Mouse (Mus musculus): Measurements from ENCODE around the gene Taar7f. TPM values are rescaled to one million over a fixed set of nuclear protein-coding genes. Genes with fewer than 3 reads are reported as not detected.
"Not testable (repeated sequence)": the region's sequence is repeated elsewhere in the genome, so short reads cannot be mapped to it uniquely, and the experiment has no call there.

The Taar7f gene
- not detected in 2 replicates for total RNA-seq (2021)
- long read RNA-seq, experiment 1, result 0 reads
- long read RNA-seq, experiment 2, result 0 reads

- no peak for DNase-seq
These were observed at the start of gene Taar7f for GRCm38 (mm10) chr10:24049210-24049609. Taar7f (plus strand) TSS chr10:24049510.

- DNase-seq, result no peak
These were observed 49.7 kb upstream of the Taar7f start, which contains the start of gene Taar7b for GRCm38 (mm10) chr10:23999639-24000038. Taar7b (plus strand) TSS chr10:23999939.

- no peak for DNase-seq
These were observed 42.9 kb upstream of the Taar7f start for GRCm38 (mm10) chr10:24006442-24006841.

- DNase-seq, result no peak
These were observed 42.3 kb upstream of the Taar7f start for GRCm38 (mm10) chr10:24007034-24007433.

GRCm38 (mm10) chr10:24008143-24008542, 41.2 kb upstream of the Taar7f start:
- DNase-seq, result no peak

GRCm38 (mm10) chr10:24026922-24027321, 22.4 kb upstream of the Taar7f start, which contains the start of gene Taar7d:
Taar7d (plus strand) TSS chr10:24027222.
- no peak for DNase-seq

- DNase-seq, result no peak
These were observed 18.0 kb upstream of the Taar7f start for GRCm38 (mm10) chr10:24031347-24031746.

GRCm38 (mm10) chr10:24037314-24037713, 12.0 kb upstream of the Taar7f start, which contains the start of gene Taar7e:
Taar7e (plus strand) TSS chr10:24037614.
- DNase-seq, result no peak

GRCm38 (mm10) chr10:24040120-24040869, 9.0 kb upstream of the Taar7f start:
- DNase-seq, result no peak

GRCm38 (mm10) chr10:24052039-24052438, 2.7 kb downstream of the Taar7f start:
- no peak for DNase-seq

- no peak for DNase-seq
These were observed 9.7 kb downstream of the Taar7f start for GRCm38 (mm10) chr10:24058986-24059385.

- not testable (repeated sequence) for DNase-seq
These were observed 25.4 kb downstream of the Taar7f start for GRCm38 (mm10) chr10:24074751-24075150.

GRCm38 (mm10) chr10:24076200-24076599, 26.9 kb downstream of the Taar7f start, which contains the start of gene Taar8a:
Taar8a (plus strand) TSS chr10:24076500.
- not testable (repeated sequence) for DNase-seq

- peak; percentile 62 for DNase-seq
These were observed 30.9 kb downstream of the Taar7f start for GRCm38 (mm10) chr10:24080166-24080565.

- DNase-seq, result no peak
These were observed 36.6 kb downstream of the Taar7f start for GRCm38 (mm10) chr10:24085936-24086335.

GRCm38 (mm10) chr10:24086555-24086954, 37.2 kb downstream of the Taar7f start:
- DNase-seq, result no peak

- no peak for DNase-seq
These were observed 37.9 kb downstream of the Taar7f start for GRCm38 (mm10) chr10:24087168-24087567.

GRCm38 (mm10) chr10:24092194-24092593, 42.9 kb downstream of the Taar7f start, which contains the start of gene Taar8b:
Taar8b (minus strand) TSS chr10:24092294.
- no peak for DNase-seq

- not testable (repeated sequence) for DNase-seq
These were observed 47.7 kb downstream of the Taar7f start for GRCm38 (mm10) chr10:24097010-24097409.

All from adrenal gland, postnatal 14 days (tissue).